Mouse (Mus musculus) forebrain, embryonic 16.5 days (tissue): ENCODE measurements around the gene Gm20388. TPM values are rescaled to one million over a fixed set of nuclear protein-coding genes. Genes with fewer than 3 reads are reported as not detected.

Source experiments
- ATAC-seq: fragments of 200-750 bp; cut with Nextera tagmentation; 2 replicates; pipeline ENCODE4 v1.8.0; 2017; ENCODE audit warnings: mild to moderate bottlenecking, moderate library complexity
- H3K27ac ChIP-seq: fragments of 300-500 bp; sonication (generic); 2 replicates; pipeline ENCODE4 v1.5.1; 2014; ENCODE audit warnings: low read length, control low read depth
- H3K27me3 ChIP-seq: fragments of 300-500 bp; sonication (generic); replicated peaks from 2 replicates; pipeline ENCODE4 v1.6.1; 2014; ENCODE audit warnings: low read length; ENCODE audit not compliant: control insufficient read depth, insufficient read depth
- H3K36me3 ChIP-seq: fragments of 300-500 bp; sonication (generic); 2 replicates; pipeline ENCODE4 v1.6.1; 2014; ENCODE audit not compliant: control insufficient read depth, insufficient read depth
- H3K4me1 ChIP-seq: fragments of 300-500 bp; sonication (generic); replicated peaks from 2 replicates; pipeline ENCODE4 v1.6.1; 2014; ENCODE audit warnings: low read length; ENCODE audit not compliant: control insufficient read depth, insufficient read depth
- H3K4me2 ChIP-seq: fragments of 300-500 bp; sonication (generic); 2 replicates; pipeline ENCODE4 v1.6.1; 2014; ENCODE audit warnings: mild to moderate bottlenecking, low read length, control low read depth
- H3K4me3 ChIP-seq: fragments of 300-500 bp; sonication (generic); replicated peaks from 2 replicates; pipeline ENCODE4 v1.5.1; 2014; ENCODE audit warnings: mild to moderate bottlenecking, low read length, control low read depth
- H3K9ac ChIP-seq: fragments of 300-500 bp; sonication (generic); replicated peaks from 2 replicates; pipeline ENCODE4 v1.6.1; 2014; ENCODE audit warnings: low read depth, low read length, control low read depth
- H3K9me3 ChIP-seq: fragments of 300-500 bp; sonication (generic); 2 replicates; pipeline ENCODE4 v1.6.1; 2016; ENCODE audit warnings: low read length; ENCODE audit not compliant: control insufficient read depth
- WGBS: fragments of 180-500 bp; shearing (Covaris S2); extraction: QIAGEN DNeasy Blood & Tissue Kit; methylation state at CpG from one replicate; pipeline ENCODE4 v1.1.7; 2014; 5-methylcytosine and 5-hydroxymethylcytosine counted together
- polyA plus RNA-seq: library from polyadenylated mRNA; unstranded; fragments of >200 nt; fragmentation: Nextera tagmentation; extraction: Ambion mirVana; gene quantifications from 2 replicates; pipeline ENCODE4 v1.2.1, GENCODE M21; 2015

Gm20388 gene
- polyA plus RNA-seq, 1 experiment from 2014 or later: 4.7 TPM

DNA sequence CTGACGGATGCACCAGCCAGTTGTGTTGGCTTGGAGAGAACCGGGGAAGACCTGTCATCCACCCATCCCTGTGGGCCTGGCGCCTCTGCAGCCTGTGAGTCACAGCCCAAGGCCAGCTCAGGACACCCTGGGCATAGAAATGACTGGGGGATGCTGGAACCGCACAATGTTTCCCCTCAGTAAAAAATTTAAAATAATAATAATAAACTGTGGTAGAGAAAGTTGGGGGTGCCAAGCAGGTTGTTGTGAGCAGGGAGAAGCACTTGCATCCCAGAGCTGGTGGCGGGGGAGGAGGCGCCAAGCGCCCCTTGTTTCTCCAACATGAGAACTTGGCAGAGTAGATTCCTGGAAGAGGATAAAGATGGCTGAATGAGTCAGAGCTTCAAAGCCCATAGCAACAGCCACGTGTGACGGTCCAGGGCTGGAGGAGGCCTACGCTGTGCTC lies 1534.4 kb downstream of the Gm20388 start:
- Histone ChIP-seq H3K27ac (no peak overlapping the region), H3K9ac (no peak overlapping the region), H3K9me3 (no peaks in the 10 kb centered on the region), H3K27me3 (no peaks in the 10 kb centered on the region), H3K4me3 (no peak overlapping the region), H3K4me2 (no peak overlapping the region), H3K36me3 (no peaks in the 10 kb centered on the region), H3K4me1 (no peaks in the 10 kb centered on the region)
- WGBS: 83% methylated on average over 10 of the region's 10 CpGs
- ATAC-seq: no peak

DNA sequence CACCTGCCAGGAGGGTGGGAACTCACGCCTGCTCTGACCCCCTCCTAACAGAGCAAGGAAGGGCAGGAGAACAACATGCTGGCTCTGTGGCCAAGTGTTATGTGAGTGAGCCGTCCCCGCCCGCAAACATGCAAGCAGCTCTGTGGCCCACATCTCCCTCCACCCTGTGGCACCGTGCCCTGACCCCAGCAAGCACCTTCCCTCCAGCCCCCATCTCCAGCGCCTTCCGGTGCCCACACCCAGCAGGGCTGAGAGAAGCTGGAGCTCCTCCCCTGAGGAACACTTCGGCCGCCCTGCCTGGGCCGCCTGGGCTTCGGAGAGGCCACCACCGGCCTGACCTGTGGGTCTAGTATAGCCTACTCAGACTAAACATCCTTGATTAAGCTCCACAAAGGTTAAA lies 1535.5 kb downstream of the Gm20388 start:
- no peak for ATAC-seq
- 87% methylated on average over 12 of the region's 12 CpGs for whole genome bisulfite sequencing
- Histone ChIP-seq H3K4me2 (no peak overlapping the region), H3K27ac (no peak overlapping the region), H3K36me3 (no peaks in the 10 kb centered on the region), H3K4me1 (no peaks in the 10 kb centered on the region), H3K27me3 (no peaks in the 10 kb centered on the region), H3K9me3 (no peaks in the 10 kb centered on the region), H3K9ac (no peak overlapping the region), H3K4me3 (no peak overlapping the region)

DNA sequence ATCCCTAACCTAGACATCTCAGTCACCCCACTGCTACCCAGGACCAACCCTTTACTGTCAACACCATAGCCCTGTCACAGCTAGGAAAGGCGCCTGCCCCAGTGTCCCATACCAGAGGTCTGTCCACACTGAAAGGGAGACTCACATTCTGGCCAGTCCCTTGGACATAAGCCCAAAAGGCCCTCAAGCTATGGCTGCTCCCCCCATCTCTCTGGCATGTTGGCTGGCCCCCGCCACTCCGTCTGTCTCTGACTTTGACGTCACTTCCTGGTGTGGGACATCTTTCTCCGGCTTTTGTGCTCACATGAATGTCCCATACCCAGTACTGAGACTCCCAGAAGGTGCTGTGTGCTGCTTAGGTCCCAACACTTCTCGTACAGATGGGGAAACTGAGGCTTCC lies 1536.2 kb downstream of the Gm20388 start:
- no peak overlapping the region for H3K4me3 ChIP-seq
- H3K27ac ChIP-seq: no peak overlapping the region
- H3K4me1 ChIP-seq: no peaks in the 10 kb centered on the region
- 92% methylated on average over 6 of the region's 6 CpGs for WGBS
- H3K4me2 ChIP-seq: no peak overlapping the region
- no peaks in the 10 kb centered on the region for H3K27me3 ChIP-seq
- ATAC-seq: no peak
- no peaks in the 10 kb centered on the region for H3K36me3 ChIP-seq
- no peak overlapping the region for H3K9ac ChIP-seq
- H3K9me3 ChIP-seq: no peaks in the 10 kb centered on the region

DNA sequence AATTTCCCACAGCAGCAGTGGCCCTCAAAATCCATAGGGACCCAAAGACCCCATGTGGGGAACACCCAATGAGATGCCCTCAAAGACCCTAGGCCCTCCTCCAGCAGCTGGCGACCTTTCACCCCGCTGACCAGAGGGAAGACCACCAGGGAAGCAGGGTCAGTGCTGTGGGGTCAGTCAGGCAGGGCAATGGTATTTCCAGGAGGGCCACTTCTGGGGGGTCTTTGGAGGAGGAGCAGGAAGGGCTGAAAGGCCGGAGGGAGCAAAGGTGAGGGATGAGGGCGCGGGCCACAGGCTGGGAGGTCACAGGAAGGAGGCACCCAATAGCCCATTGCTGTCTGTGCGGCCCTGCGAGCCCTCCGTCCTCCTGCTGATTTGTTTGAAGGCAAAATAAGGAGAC lies 1539.6 kb downstream of the Gm20388 start:
- Histone ChIP-seq H3K27ac (no peak overlapping the region), H3K4me1 (no peaks in the 10 kb centered on the region), H3K27me3 (no peaks in the 10 kb centered on the region), H3K9me3 (no peaks in the 10 kb centered on the region), H3K9ac (no peak overlapping the region), H3K4me3 (no peak overlapping the region), H3K4me2 (no peak overlapping the region), H3K36me3 (no peaks in the 10 kb centered on the region)
- WGBS: 76% methylated on average over 8 of the region's 8 CpGs
- ATAC-seq: no peak

DNA sequence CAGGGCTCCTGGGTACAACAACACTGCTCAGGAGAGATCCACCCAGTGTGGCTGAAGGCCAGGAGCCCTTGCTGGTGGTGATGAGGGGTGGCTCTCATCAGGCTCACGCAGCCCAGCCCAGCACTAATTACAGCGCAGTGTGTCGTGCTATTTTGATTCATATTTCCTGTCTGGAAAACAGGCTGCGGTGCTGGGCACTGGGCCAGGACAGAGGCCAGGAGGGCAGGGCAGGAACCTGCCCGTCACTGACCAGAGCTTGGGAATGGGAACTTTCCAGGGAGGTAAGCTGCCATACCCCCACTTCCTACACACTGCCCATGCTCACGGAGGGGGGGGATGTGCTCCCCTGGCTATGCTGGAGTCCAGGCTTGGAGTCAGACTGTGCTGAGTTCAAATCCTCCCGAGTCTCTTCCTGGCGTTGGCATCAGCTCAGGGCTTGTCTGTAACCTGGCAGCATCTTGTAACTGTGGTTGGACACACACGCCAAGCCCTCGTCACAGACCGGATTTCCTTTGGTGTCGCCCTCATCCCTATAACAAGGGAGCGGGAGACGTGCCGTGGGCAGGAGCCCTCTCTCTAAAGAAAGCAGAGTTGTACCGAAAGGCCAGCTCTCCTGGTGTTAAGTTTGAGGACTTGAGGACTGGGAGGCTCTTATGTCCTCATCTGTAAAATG lies 1540.9 kb downstream of the Gm20388 start:
- no peaks in the 10 kb centered on the region for H3K36me3 ChIP-seq
- 76% methylated on average over 16 of the region's 16 CpGs for WGBS

DNA sequence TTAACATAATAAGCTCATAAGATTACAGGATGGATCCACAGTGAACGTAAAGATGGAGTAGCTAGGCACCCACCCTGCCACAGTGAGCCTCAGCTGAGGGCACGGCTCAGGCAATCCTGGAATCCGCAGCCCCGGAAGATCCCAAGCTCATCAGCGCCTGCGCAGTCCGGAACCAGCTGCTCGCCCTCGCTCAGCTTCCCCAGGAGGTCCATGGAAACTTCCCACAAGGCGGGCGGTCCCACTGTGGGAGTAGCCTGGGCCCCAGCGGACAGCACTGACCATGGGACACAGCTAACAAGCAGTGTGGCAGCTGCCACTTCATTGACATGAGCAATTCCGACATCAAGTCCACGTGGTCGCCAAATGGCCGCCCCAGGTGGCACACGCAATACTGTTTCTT lies 1544.1 kb downstream of the Gm20388 start:
- WGBS: 91% methylated on average over 17 of the region's 17 CpGs
- H3K36me3 ChIP-seq: no peaks in the 10 kb centered on the region
- H3K4me2 ChIP-seq: no peak overlapping the region
- no peak for ATAC-seq
- no peaks in the 10 kb centered on the region for H3K4me1 ChIP-seq
- no peaks in the 10 kb centered on the region for H3K27me3 ChIP-seq
- H3K9ac ChIP-seq: no peak overlapping the region
- no peak overlapping the region for H3K4me3 ChIP-seq
- H3K9me3 ChIP-seq: no peaks in the 10 kb centered on the region
- no peak overlapping the region for H3K27ac ChIP-seq

More for the DNA sequence above, 1540.9 kb downstream of the Gm20388 start:
- H3K9ac ChIP-seq: no peak overlapping the region
- H3K9me3 ChIP-seq: no peaks in the 10 kb centered on the region
- no peak overlapping the region for H3K27ac ChIP-seq
- no peak overlapping the region for H3K4me2 ChIP-seq
- no peaks in the 10 kb centered on the region for H3K27me3 ChIP-seq
- H3K4me3 ChIP-seq: no peak overlapping the region
- no peak for ATAC-seq
- no peaks in the 10 kb centered on the region for H3K4me1 ChIP-seq

DNA sequence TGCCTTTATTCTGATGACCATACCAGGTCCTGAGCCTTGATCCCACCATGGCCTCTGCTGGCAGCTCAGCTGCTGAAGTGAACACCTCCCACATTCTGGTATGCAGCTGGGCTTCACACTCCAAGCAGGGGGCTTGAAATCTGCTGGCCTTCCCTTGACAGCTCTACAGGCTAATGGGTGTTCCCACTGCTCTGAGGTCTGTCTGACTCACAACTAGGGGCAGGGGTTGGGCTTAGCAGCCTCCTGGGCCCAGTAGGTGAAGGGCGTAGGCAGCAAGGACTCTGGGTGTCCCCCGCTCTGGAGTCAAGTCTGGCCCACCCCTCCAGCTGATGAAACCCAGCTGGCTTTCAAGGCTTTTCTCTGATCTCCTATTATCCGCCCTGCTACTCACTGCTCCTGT lies 1550.6 kb downstream of the Gm20388 start:
- no peaks in the 10 kb centered on the region for H3K36me3 ChIP-seq
- no peak overlapping the region for H3K27ac ChIP-seq
- H3K4me3 ChIP-seq: no peak overlapping the region
- H3K27me3 ChIP-seq: no peaks in the 10 kb centered on the region
- no peak overlapping the region for H3K4me2 ChIP-seq
- ATAC-seq: no peak
- no peaks in the 10 kb centered on the region for H3K9me3 ChIP-seq
- 71% methylated on average over 3 of the region's 3 CpGs for WGBS
- no peak overlapping the region for H3K9ac ChIP-seq
- no peaks in the 10 kb centered on the region for H3K4me1 ChIP-seq

DNA sequence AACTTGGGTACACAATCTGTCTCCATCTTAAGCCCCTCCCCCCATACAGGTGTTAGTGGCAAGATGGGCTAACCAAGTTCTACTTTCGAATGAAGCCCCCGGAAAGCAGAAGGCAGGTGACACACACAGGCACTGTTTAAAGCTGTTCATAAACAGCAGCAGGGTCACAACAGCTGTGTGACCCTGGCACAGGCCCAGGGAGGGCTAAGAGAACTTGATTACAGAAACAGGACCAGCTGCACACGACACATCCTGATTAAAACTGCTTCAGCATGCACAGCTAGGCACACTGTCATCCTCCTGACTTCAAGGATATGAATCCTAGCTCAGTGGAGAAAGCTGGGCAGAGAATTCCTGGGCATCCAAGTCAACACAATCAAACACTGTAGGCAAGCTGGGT lies 1551.5 kb downstream of the Gm20388 start:
- no peaks in the 10 kb centered on the region for H3K36me3 ChIP-seq
- H3K4me2 ChIP-seq: no peak overlapping the region
- ATAC-seq: no peak
- no peaks in the 10 kb centered on the region for H3K4me1 ChIP-seq
- WGBS: 75% methylated on average over 3 of the region's 3 CpGs
- H3K9me3 ChIP-seq: no peaks in the 10 kb centered on the region
- H3K27me3 ChIP-seq: no peaks in the 10 kb centered on the region
- H3K4me3 ChIP-seq: no peak overlapping the region
- no peak overlapping the region for H3K27ac ChIP-seq
- no peak overlapping the region for H3K9ac ChIP-seq

DNA sequence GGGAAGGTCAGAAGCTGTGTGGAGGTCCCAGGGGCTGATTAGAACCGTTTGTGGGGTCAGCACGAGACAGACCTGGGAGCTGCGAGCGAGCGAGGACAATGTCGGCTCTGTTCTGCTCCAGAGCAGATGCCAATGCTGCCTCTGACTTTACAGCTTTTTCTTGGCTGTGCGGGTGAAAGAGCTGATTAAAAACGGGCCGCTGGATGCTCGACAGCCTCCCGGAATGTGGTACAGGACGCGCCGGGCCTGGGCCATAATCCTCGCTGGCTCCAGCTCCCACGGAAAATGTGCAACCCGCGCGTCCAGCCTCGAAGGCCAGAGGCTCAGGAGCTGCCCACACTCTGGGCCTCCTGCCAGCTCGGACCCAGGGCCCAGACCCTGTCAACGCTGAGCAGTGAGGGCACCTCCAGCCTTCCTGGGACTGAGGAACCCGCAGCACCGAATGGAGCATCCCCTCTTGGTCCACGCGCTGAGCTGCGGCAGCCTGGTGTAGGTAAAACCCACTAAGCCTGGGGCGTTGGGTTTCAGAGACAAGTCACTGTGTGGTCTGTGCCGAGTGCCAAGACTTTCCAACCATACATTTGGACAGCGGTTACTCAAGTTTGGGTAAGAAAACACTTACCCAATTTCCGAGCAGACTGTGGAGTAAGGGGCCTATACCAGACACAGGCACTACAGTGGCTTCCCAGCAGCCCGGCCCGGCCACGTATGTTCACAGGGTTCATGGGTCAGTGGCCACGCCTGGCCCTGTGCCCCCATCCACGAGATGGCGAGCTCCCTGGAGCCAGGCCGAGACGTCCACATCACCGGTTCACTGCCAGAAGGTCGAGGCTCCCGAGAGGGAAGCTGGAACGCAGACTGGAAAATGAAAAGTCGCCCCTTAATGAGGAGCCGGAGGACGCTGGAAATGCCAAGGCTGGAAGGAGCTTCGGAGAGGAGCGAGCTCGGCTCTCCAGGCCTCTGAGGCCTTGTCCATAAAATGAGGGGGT lies 1557.7 kb downstream of the Gm20388 start:
- WGBS: 73% methylated on average over 49 of the region's 49 CpGs
- H3K4me3 ChIP-seq: no peak overlapping the region
- no peak overlapping the region for H3K27ac ChIP-seq

More for the DNA sequence above, 1557.7 kb downstream of the Gm20388 start:
- no peaks in the 10 kb centered on the region for H3K27me3 ChIP-seq
- H3K9me3 ChIP-seq: no peaks in the 10 kb centered on the region
- H3K36me3 ChIP-seq: no peaks in the 10 kb centered on the region
- no peaks in the 10 kb centered on the region for H3K4me1 ChIP-seq
- H3K9ac ChIP-seq: no peak overlapping the region
- no peak overlapping the region for H3K4me2 ChIP-seq
- no peak for ATAC-seq
